Mouse (Mus musculus) regulatory T cell (primary cell): ENCODE measurements at regions not wholly inside any gene's neighbourhood (a gene's known extent, or its start where the extent isn't known, plus 50 kb on each side); places are given as distances from the start of the nearest gene placed in this dataset.

Source experiments
- in situ Hi-C: fragments of 300-600 bp; cut with MboI, MseI; formaldehyde crosslinking; loops from one replicate; pipeline ENCODE4 v1.15.1; 2025; ENCODE audit warnings: high pct_unique_total_duplicates

DNA sequence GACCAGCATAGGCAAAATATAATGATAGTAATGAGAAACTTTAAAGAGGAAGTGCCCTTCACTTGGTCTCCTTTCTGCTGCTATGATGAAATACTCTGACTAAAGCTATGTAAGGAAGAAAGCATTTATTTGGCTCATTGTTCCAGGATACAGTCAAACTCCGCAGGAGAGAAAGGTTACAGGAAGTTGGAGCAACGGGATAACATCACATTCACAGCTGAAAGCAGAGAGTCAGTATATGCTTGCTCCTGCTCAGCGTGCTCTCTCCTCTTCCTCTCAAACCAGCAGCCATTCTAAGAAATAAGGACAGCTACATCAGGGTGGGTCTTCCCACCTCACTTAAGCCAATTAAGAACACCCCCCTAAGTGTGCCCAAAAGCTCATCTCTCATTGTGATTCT lies 98.9 kb upstream of the Syt10 start:
- in situ Hi-C loops = loop anchor here (25.0 kb wide), 1 partner anchor 678 kb away; no protein-coding TSS in a partner anchor

DNA sequence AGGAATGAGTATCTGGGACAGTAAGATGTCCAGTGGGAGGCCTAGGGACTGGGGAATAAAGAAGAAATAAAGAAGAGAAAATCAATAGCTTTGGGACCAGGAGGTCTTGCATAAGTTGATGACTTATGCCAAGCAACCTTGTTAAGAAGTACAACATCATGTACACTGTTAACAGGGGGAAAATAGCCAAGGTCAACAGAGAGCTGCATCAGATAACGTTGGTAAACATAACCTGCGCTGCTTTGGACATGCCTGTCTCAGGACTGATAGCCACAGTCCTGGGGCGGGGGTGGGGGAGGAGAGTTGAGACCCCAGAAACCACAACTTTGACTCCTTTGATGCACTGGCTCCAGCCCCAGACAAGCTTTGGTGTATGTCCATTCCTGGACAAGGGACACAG lies 90.7 kb upstream of the Syt10 start:
- in situ Hi-C loops = loop anchor here (25.0 kb wide), 1 partner anchor 670 kb away; no protein-coding TSS in a partner anchor

DNA sequence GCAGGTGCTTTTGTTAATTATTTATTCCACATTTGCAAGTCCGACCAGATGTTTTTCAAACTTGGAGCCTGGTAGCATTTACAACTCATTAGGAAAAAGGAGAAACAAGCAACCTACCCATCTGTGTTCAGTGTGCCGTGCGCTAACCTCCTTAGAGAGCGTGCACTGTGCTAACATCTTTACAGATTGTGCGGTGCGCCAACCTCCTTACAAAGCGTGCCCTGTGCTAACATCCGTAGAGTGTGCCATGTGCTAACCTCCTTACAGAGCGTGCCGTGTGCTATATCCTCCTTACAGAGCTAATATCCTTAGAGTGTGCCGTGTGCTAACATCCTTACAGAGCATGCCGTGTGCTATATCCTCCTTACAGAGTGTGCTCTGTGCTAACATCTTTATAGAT lies 73.9 kb upstream of the Syt10 start:
- in situ Hi-C loops = no loop called here

DNA sequence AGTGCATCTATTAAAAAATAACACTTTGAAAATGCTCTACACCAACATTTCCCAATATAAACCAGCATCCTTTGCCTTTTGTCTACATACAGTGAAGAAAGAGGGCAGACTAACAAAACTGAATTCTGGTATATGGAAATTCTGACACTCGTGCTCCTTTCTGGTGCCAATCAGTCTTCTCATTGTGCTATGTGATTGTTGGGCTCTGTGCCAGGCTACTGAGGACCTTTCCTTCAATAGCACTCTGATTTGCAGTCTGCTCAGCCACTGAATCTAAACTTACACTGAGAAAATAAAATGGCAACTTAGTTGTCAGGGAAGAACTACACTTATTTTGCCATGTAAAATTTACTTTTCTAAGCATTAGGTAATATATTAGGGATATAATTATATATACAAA lies 61.4 kb upstream of the Syt10 start:
- in situ Hi-C loops = no loop called here

DNA sequence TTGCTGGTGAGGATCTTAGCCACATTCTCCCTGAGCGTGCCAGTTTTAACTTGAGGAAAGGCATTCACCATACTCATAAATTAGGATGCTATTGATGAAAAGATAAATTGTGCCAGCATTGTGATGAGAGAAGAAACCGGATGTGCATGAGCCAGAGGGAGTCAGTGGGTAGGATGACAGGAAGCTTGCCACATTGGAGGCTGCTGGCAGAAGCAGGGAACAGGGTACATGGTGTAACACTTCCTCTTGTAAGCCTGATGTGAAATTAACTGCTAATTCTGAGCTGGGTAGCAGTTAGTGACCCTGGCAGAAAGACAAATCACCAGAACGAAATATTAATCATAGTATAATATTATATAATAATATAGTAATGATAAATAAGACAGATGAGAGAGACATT lies 52.0 kb upstream of the Syt10 start:
- in situ Hi-C loops = no loop called here
